Mouse (Mus musculus): Measurements from ENCODE around the gene Rnf150.

The Rnf150 gene

GRCm38 (mm10) chr8:82943223-82944006 is 80.3 kb downstream of the Rnf150 start:
- DNase-seq = no peak

GRCm38 (mm10) chr8:82945867-82946266 is 82.7 kb downstream of the Rnf150 start:
- DNase-seq = no peak

GRCm38 (mm10) chr8:82946658-82947057 is 83.5 kb downstream of the Rnf150 start:
- DNase-seq = no peak

GRCm38 (mm10) chr8:82955162-82955754 is 92.1 kb downstream of the Rnf150 start:
- no peak for DNase-seq

GRCm38 (mm10) chr8:82959491-82959890 is 96.3 kb downstream of the Rnf150 start:
- no peak for DNase-seq

GRCm38 (mm10) chr8:82959980-82960610 is 96.9 kb downstream of the Rnf150 start:
- DNase-seq = no peak

GRCm38 (mm10) chr8:82964537-82964936 is 101.4 kb downstream of the Rnf150 start:
- DNase-seq = no peak

GRCm38 (mm10) chr8:82967879-82968678 is 104.9 kb downstream of the Rnf150 start:
- no peak for DNase-seq

GRCm38 (mm10) chr8:82969967-82970366 is 106.8 kb downstream of the Rnf150 start:
- no peak for DNase-seq

- DNase-seq = no peak
Measured at GRCm38 (mm10) chr8:82972812-82973211, 109.7 kb downstream of the Rnf150 start.

- no peak for DNase-seq
Measured at GRCm38 (mm10) chr8:82973331-82973730, 110.2 kb downstream of the Rnf150 start.

- no peak for DNase-seq
Measured at GRCm38 (mm10) chr8:82981244-82981855, 118.2 kb downstream of the Rnf150 start.

GRCm38 (mm10) chr8:82982873-82983272 is 119.7 kb downstream of the Rnf150 start:
- no peak for DNase-seq

GRCm38 (mm10) chr8:82983301-82983700 is 120.1 kb downstream of the Rnf150 start:
- DNase-seq = no peak

- DNase-seq = no peak
Measured at GRCm38 (mm10) chr8:82992093-82992492, 128.9 kb downstream of the Rnf150 start.

GRCm38 (mm10) chr8:82995727-82996438 is 132.7 kb downstream of the Rnf150 start:
- no peak for DNase-seq

- DNase-seq = no peak
Measured at GRCm38 (mm10) chr8:82996843-82997242, 133.7 kb downstream of the Rnf150 start.

- no peak for DNase-seq
Measured at GRCm38 (mm10) chr8:82998778-82999177, 135.6 kb downstream of the Rnf150 start.

GRCm38 (mm10) chr8:83003187-83003586 is 140.0 kb downstream of the Rnf150 start:
- DNase-seq = no peak

GRCm38 (mm10) chr8:83009481-83009880 is 146.3 kb downstream of the Rnf150 start:
- no peak for DNase-seq

GRCm38 (mm10) chr8:83011286-83011685 is 148.1 kb downstream of the Rnf150 start:
- no peak for DNase-seq

GRCm38 (mm10) chr8:83011758-83012157 is 148.6 kb downstream of the Rnf150 start:
- no peak for DNase-seq
